In the genomic region with DNA sequence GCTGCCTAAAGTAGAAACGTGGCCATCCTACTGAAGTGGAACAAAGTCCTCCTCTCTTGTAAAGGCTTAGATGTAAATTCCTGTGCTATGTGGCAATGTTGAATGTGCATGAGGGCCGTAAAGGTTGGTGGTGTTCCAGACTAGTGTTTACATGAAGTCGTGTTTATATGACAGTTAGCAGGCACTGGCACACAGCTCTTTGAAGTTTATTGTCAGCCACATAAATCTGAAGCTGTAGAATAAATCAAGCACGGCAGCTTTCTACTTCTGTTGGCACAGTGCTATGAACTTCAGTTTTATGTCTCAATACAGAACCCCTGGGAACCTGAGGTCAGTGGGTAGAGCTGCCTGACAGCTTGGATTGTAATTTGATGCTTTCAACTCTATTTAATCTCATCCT, we compare ENCODE assay signal across 11 mouse cellular contexts.
DNase-seq lines count a peak whose midpoint lies in the region; ATAC-seq lines count a peak whose summit lies in the region.
"Had no signal": no experiment of that assay in that cellular context is flagged by ENCODE, and none has a peak within 500 bp of the region (broad histone marks: within the 10 kb centered on the region; RNA-seq: fewer than 3 reads in every experiment).

No protein-coding gene starts in this region.

- no peaks in the 10 kb centered on the region for H3K27me3 ChIP-seq in hindbrain, embryonic 14.5 days (ENCODE audit: control insufficient read depth, insufficient read depth, low read length)
- no peaks in the 10 kb centered on the region for H3K27me3 ChIP-seq in hindbrain, embryonic 13.5 days
- H3K27me3 ChIP-seq: heart, embryonic 13.5 days had no signal

- ATAC-seq in hindbrain, embryonic 14.5 days (ENCODE audit: low FRiP score), result peak; percentile 24; the same call in 1 of the 2 replicates
- ATAC-seq in hindbrain, embryonic 13.5 days (ENCODE audit: low FRiP score), result no peak

- DNase-seq in hindbrain, embryonic 14.5 days (ENCODE audit: low spot score), result peak; percentile 24
- DNase-seq in retina, postnatal 1 day, result peak; percentile 15
- DNase-seq in retina, embryonic 14.5 days (ENCODE audit: low spot score), result no peak
- peak; percentile 10 for DNase-seq in lung, postnatal 14 days
- DNase-seq in right cerebral cortex, postnatal 36 days (ENCODE audit: low spot score in 2 of 2), result no peak
- no peak for DNase-seq in cerebellum, postnatal 14 days
- no peak for DNase-seq in thymus, adult 18-20 months
- DNase-seq: kidney, adult 2 months; layer of hippocampus, postnatal 36 days had no signal

- no peak overlapping the region for H3K4me3 ChIP-seq in hindbrain, embryonic 14.5 days (replicated peaks; ENCODE audit: low read length)
- H3K4me3 ChIP-seq in hindbrain, embryonic 13.5 days, result no peak overlapping the region
- H3K4me3 ChIP-seq: heart, embryonic 13.5 days had no signal

- H3K9me3 ChIP-seq in hindbrain, embryonic 14.5 days (ENCODE audit: control insufficient read depth, low read length), result no peaks in the 10 kb centered on the region
- no peaks in the 10 kb centered on the region for H3K9me3 ChIP-seq in hindbrain, embryonic 13.5 days

- H3K9ac ChIP-seq in hindbrain, embryonic 14.5 days, result no peak overlapping the region
- no peak overlapping the region for H3K9ac ChIP-seq in hindbrain, embryonic 13.5 days
- H3K9ac ChIP-seq: heart, embryonic 13.5 days had no signal

- H3K27ac ChIP-seq in hindbrain, embryonic 14.5 days, result no peak overlapping the region
- H3K27ac ChIP-seq in hindbrain, embryonic 13.5 days, result no peak overlapping the region
- H3K27ac ChIP-seq: heart, embryonic 13.5 days had no signal

- H3K4me2 ChIP-seq in hindbrain, embryonic 14.5 days (replicated peaks), result no peak overlapping the region
- no peak overlapping the region for H3K4me2 ChIP-seq in hindbrain, embryonic 13.5 days
- H3K4me2 ChIP-seq: heart, embryonic 13.5 days had no signal

- H3K36me3 ChIP-seq in hindbrain, embryonic 14.5 days (replicated peaks; ENCODE audit: control insufficient read depth, insufficient read depth), result no peaks in the 10 kb centered on the region
- no peaks in the 10 kb centered on the region for H3K36me3 ChIP-seq in hindbrain, embryonic 13.5 days
- H3K36me3 ChIP-seq: heart, embryonic 13.5 days had no signal

- WGBS in hindbrain, embryonic 14.5 days, result 68% methylated on average over 4 of the region's 4 CpGs
- WGBS in hindbrain, embryonic 13.5 days, result 71% methylated on average over 4 of the region's 4 CpGs

- H3K4me1 ChIP-seq in hindbrain, embryonic 14.5 days (replicated peaks; ENCODE audit: control insufficient read depth, insufficient read depth, low read length), result no peaks in the 10 kb centered on the region
- no peaks in the 10 kb centered on the region for H3K4me1 ChIP-seq in hindbrain, embryonic 13.5 days (replicated peaks)

Comparison
In these comparisons a context has a peak if more than half of its experiments do, and no peak if none do; other contexts are left out.
1. DNase-seq: peak in hindbrain, embryonic 14.5 days (single experiment), retina, postnatal 1 day (single experiment) and lung, postnatal 14 days (single experiment); none in retina, embryonic 14.5 days (single experiment), right cerebral cortex, postnatal 36 days (0 of 2), cerebellum, postnatal 14 days (0 of 2) and thymus, adult 18-20 months (0 of 2).